Mouse (Mus musculus): ENCODE data around the gene Dnaja3. TPM values are rescaled to one million over a fixed set of nuclear protein-coding genes. Genes with fewer than 3 reads are reported as not detected.

Gene Dnaja3
- polyA plus RNA-seq, 1 experiment, result 18.3 TPM

DNA sequence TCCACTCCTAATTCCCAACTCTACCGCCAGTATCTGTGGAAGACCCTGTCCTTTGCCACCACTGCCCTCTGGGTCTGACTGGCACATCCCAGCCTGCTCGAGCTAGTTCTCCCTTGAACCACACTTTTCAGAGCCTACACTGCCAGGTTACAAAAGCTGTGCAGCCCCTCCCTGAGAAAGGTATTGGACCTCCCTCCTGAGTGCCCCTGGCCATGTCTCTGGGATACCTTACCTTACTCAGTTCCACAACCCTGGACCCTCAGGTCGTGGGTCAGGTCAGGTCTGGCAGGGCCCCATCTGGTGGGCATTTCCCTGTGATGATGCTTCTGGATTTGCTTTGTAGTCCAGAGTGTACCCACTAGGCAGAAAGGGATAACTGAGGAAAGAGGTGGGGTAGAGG lies 40.2 kb upstream of the Dnaja3 start:
- 85% methylated on average over 3 of the region's 3 CpGs for WGBS
- TF ChIP-seq CTCF (IDR thresholded peaks at IDR 0.05; ENCODE audit: borderline replicate concordance, control insufficient read depth, extremely low read depth, insufficient read depth, low read length, poor library complexity) (no peak), POLR2A (IDR thresholded peaks at IDR 0.05; ENCODE audit: control insufficient read depth, extremely low read depth, insufficient read depth, low read length, poor library complexity) (no peak)
- peaks cover 8% of the 10 kb centered on the region for H3K4me1 ChIP-seq (replicated peaks; ENCODE audit: control insufficient read depth, insufficient read depth, low read length)
- no peaks in the 10 kb centered on the region for H3K36me3 ChIP-seq (ENCODE audit: control insufficient read depth, insufficient read depth, low read length)
- DNase-seq, result no peak
- H3K27me3 ChIP-seq (ENCODE audit: control insufficient read depth, insufficient read depth, low read length), result no peaks in the 10 kb centered on the region
- H3K27ac ChIP-seq (ENCODE audit: control insufficient read depth, insufficient read depth, low read length), result no peak overlapping the region
- no peak overlapping the region for H3K4me3 ChIP-seq (ENCODE audit: control insufficient read depth, insufficient read depth, low read length)

DNA sequence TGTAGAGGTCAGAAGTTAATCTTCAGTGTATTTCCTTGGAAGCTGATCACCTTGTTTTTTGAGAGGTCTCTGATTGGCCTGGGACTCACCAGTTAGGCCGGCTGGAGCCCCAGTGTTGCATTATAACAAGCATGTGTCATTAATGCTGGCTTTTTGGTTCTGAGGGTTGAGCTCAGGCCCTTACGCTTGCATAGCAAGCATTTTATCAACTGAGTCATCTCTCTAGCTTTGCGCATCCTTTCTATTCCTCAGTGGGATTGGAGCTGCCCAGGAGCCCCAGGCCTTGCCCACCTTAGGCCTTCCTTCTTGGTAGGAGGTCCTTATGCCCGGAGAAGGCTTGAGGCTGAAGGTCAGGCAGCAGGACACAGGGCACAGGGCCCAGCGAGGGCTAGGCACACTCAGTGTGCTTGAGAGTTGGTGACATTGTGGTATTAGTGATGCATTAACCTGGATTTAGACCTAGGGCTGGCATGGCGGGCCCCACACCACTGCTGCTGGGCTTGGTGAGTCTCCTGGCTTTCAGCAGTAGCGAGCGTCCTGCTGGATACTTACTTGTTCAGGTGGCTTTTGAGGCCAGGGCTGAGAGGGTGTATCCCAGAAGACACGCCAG lies 39.0 kb upstream of the Dnaja3 start:
- WGBS, result 95% methylated on average over 9 of the region's 9 CpGs
- H3K27me3 ChIP-seq (ENCODE audit: control insufficient read depth, insufficient read depth, low read length), result no peaks in the 10 kb centered on the region
- no peak for DNase-seq
- TF ChIP-seq CTCF (IDR thresholded peaks at IDR 0.05; ENCODE audit: borderline replicate concordance, control insufficient read depth, extremely low read depth, insufficient read depth, low read length, poor library complexity) (no peak), POLR2A (IDR thresholded peaks at IDR 0.05; ENCODE audit: control insufficient read depth, extremely low read depth, insufficient read depth, low read length, poor library complexity) (no peak)
- no peaks in the 10 kb centered on the region for H3K4me1 ChIP-seq (replicated peaks; ENCODE audit: control insufficient read depth, insufficient read depth, low read length)
- no peak overlapping the region for H3K27ac ChIP-seq (ENCODE audit: control insufficient read depth, insufficient read depth, low read length)
- no peaks in the 10 kb centered on the region for H3K36me3 ChIP-seq (ENCODE audit: control insufficient read depth, insufficient read depth, low read length)
- no peak overlapping the region for H3K4me3 ChIP-seq (ENCODE audit: control insufficient read depth, insufficient read depth, low read length)

DNA sequence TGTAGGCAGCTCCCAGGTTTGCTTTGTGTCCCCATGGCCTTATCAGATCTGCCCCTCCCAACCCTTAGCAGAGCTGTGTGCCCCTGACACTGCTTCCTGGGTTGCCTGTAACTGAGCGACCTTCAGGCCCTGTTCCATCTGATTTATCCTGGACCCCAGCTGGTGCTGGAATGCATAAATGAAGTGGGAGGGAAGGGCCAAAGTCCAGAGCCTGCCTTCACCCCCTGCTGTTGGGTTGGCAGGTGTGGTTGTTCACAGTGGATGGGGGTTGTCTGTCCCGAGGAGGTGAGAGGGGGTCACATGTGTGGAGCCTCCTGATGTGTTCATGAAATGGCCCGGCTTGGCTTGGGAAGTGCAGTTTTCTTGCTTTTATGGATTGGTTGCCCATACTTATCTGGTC lies 37.6 kb upstream of the Dnaja3 start:
- Histone ChIP-seq H3K4me3 (ENCODE audit: control insufficient read depth, insufficient read depth, low read length) (no peak overlapping the region), H3K27me3 (ENCODE audit: control insufficient read depth, insufficient read depth, low read length) (no peaks in the 10 kb centered on the region), H3K27ac (ENCODE audit: control insufficient read depth, insufficient read depth, low read length) (no peak overlapping the region), H3K36me3 (ENCODE audit: control insufficient read depth, insufficient read depth, low read length) (no peaks in the 10 kb centered on the region), H3K4me1 (replicated peaks; ENCODE audit: control insufficient read depth, insufficient read depth, low read length) (no peaks in the 10 kb centered on the region)
- TF ChIP-seq POLR2A (IDR thresholded peaks at IDR 0.05; ENCODE audit: control insufficient read depth, extremely low read depth, insufficient read depth, low read length, poor library complexity) (no peak), CTCF (IDR thresholded peaks at IDR 0.05; ENCODE audit: borderline replicate concordance, control insufficient read depth, extremely low read depth, insufficient read depth, low read length, poor library complexity) (no peak)
- WGBS, result 82% methylated on average over 3 of the region's 3 CpGs
- DNase-seq, result no peak

DNA sequence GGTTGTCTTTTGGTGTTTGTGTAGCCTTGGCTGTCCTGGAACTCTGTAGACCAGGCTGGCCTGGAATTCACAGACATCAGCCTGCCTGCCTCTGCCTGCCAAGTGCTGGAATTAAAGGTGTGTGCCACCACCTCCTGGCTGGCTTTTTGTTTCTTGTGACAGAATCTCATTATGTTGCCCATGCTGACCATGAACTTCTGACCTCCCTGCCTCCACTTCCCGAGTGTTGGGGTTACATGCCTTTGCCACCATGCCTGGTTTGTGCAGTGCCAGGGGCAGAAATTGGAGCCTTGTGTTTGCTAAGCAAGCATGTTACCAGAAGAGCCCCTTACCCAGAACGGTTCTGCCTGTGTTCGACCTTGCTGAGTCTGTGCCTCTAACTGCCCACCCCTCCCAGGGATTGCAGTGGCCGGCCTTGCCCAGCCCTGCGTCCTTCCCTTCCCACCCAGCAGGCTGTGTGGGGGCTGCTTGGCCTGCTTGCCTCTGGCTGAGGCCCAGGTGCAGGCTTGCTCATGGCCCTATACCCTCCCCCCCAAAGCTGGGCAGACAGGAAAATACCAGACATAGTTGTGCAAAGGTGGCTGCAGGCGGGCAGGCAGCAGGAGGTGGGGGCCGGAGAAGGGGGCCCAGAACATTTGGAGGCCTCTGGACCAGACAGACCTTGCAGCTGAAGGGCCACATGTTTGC lies 36.9 kb upstream of the Dnaja3 start:
- no peaks in the 10 kb centered on the region for H3K4me1 ChIP-seq (replicated peaks; ENCODE audit: control insufficient read depth, insufficient read depth, low read length)
- 91% methylated on average over 7 of the region's 7 CpGs for WGBS
- H3K27ac ChIP-seq (ENCODE audit: control insufficient read depth, insufficient read depth, low read length), result no peak overlapping the region

GRCm38 (mm10) chr16:4603453-4603837 lies 36.3 kb upstream of the Dnaja3 start:
- DNase-seq, result no peak
- Histone ChIP-seq H3K4me3 (ENCODE audit: control insufficient read depth, insufficient read depth, low read length) (no peak overlapping the region), H3K27me3 (ENCODE audit: control insufficient read depth, insufficient read depth, low read length) (no peaks in the 10 kb centered on the region), H3K27ac (ENCODE audit: control insufficient read depth, insufficient read depth, low read length) (no peak overlapping the region), H3K4me1 (replicated peaks; ENCODE audit: control insufficient read depth, insufficient read depth, low read length) (no peaks in the 10 kb centered on the region), H3K36me3 (ENCODE audit: control insufficient read depth, insufficient read depth, low read length) (no peaks in the 10 kb centered on the region)
- TF ChIP-seq CTCF (IDR thresholded peaks at IDR 0.05; ENCODE audit: borderline replicate concordance, control insufficient read depth, extremely low read depth, insufficient read depth, low read length, poor library complexity) (no peak), POLR2A (IDR thresholded peaks at IDR 0.05; ENCODE audit: control insufficient read depth, extremely low read depth, insufficient read depth, low read length, poor library complexity) (no peak)
- WGBS, result 96% methylated on average over 1 of the region's 1 CpGs

More for the DNA sequence above, 36.9 kb upstream of the Dnaja3 start:
- Histone ChIP-seq H3K4me3 (ENCODE audit: control insufficient read depth, insufficient read depth, low read length) (no peak overlapping the region), H3K36me3 (ENCODE audit: control insufficient read depth, insufficient read depth, low read length) (no peaks in the 10 kb centered on the region), H3K27me3 (ENCODE audit: control insufficient read depth, insufficient read depth, low read length) (no peaks in the 10 kb centered on the region)
- no peak for TF ChIP-seq CTCF (IDR thresholded peaks at IDR 0.05; ENCODE audit: borderline replicate concordance, control insufficient read depth, extremely low read depth, insufficient read depth, low read length, poor library complexity)
- no peak for TF ChIP-seq POLR2A (IDR thresholded peaks at IDR 0.05; ENCODE audit: control insufficient read depth, extremely low read depth, insufficient read depth, low read length, poor library complexity)
- DNase-seq, result no peak

DNA sequence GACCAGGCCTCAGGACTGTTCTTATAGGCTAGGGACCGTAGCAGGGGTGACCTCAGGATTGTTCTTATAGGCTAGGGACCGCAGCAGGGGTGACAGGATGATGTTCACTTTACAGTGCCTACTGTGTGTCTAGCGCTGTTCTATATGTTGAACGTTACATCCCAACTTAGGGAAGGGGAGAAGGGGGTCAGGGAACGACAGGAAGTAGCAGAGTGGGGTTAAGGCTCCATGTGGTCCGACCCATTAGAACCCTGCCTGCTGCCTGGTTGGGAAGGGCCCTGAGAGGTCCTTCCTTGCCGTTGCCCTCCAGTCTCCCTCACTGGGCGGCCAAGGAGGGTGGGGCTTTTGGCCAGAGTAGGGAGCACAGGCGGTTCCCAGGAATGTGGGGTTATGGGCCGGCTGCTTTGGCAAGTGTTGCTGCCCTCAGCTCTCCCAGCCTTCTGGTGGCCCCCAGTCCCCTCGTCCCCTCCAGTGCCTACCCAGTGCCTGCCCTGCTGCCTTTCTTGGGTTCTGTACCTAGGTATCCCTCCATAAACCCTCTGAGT lies 35.4 kb upstream of the Dnaja3 start:
- Histone ChIP-seq H3K27ac (ENCODE audit: control insufficient read depth, insufficient read depth, low read length) (no peak overlapping the region), H3K4me1 (replicated peaks; ENCODE audit: control insufficient read depth, insufficient read depth, low read length) (no peaks in the 10 kb centered on the region)

More for the DNA sequence above, 35.4 kb upstream of the Dnaja3 start:
- WGBS, result 93% methylated on average over 11 of the region's 11 CpGs
- H3K36me3 ChIP-seq (ENCODE audit: control insufficient read depth, insufficient read depth, low read length), result no peaks in the 10 kb centered on the region
- DNase-seq, result no peak
- H3K27me3 ChIP-seq (ENCODE audit: control insufficient read depth, insufficient read depth, low read length), result no peaks in the 10 kb centered on the region
- no peak for TF ChIP-seq POLR2A (IDR thresholded peaks at IDR 0.05; ENCODE audit: control insufficient read depth, extremely low read depth, insufficient read depth, low read length, poor library complexity)
- TF ChIP-seq CTCF (IDR thresholded peaks at IDR 0.05; ENCODE audit: borderline replicate concordance, control insufficient read depth, extremely low read depth, insufficient read depth, low read length, poor library complexity), result no peak
- no peak overlapping the region for H3K4me3 ChIP-seq (ENCODE audit: control insufficient read depth, insufficient read depth, low read length)

Measured in thymus, adult 2 months (tissue).